Mouse (Mus musculus) cerebellum, adult 2 months (tissue): ENCODE measurements at regions not wholly inside any gene's neighbourhood (a gene's known extent, or its start where the extent isn't known, plus 50 kb on each side); places are given as distances from the start of the nearest gene placed in this dataset.

ENCODE experiments used
- CTCF ChIP-seq: fragments of 200-500 bp; IDR thresholded peaks from 2 replicates; pipeline ENCODE4 v1.5.1; 2011; ENCODE audit warnings: low read depth, mild to moderate bottlenecking, control low read depth, low read length, moderate library complexity, borderline replicate concordance; ENCODE audit not compliant: insufficient read depth
- POLR2A ChIP-seq: fragments of 200-500 bp; IDR thresholded peaks from 2 replicates; pipeline ENCODE4 v1.6.1; 2011; ENCODE audit warnings: low read length, control low read depth, borderline replicate concordance; ENCODE audit not compliant: insufficient read depth

- TF ChIP-seq CTCF (no peak), POLR2A (no peak)
Measured at GRCm38 (mm10) chr1:157012950-157013668, 73.7 kb upstream of the Ralgps2 start.
